Mouse (Mus musculus) hindbrain, embryonic 12.5 days (tissue): ENCODE results near the gene Gm10375. TPM values are rescaled to one million over a fixed set of nuclear protein-coding genes. Genes with fewer than 3 reads are reported as not detected.
"Not testable (repeated sequence)": the region's sequence is repeated elsewhere in the genome, so short reads cannot be mapped to it uniquely, and the experiment has no call there.

Source experiments
- ATAC-seq: fragments of 200-750 bp; cut with Nextera tagmentation; 2 replicates; pipeline ENCODE4 v1.8.0; 2017; ENCODE audit warnings: moderate TSS enrichment; ENCODE audit not compliant: low FRiP score
- H3K27ac ChIP-seq: fragments of 300-500 bp; sonication (generic); 2 replicates; pipeline ENCODE4 v1.5.1; 2016; ENCODE audit warnings: mild to moderate bottlenecking
- H3K27me3 ChIP-seq: fragments of 300-500 bp; sonication (generic); 2 replicates; pipeline ENCODE4 v1.6.1; 2016; ENCODE audit warnings: mild to moderate bottlenecking
- H3K36me3 ChIP-seq: fragments of 300-500 bp; sonication (generic); 2 replicates; pipeline ENCODE4 v1.6.1; 2016; ENCODE audit warnings: mild to moderate bottlenecking
- H3K4me1 ChIP-seq: fragments of 300-500 bp; sonication (generic); 2 replicates; pipeline ENCODE4 v1.6.1; 2016
- H3K4me2 ChIP-seq: fragments of 300-500 bp; sonication (generic); replicated peaks from 2 replicates; pipeline ENCODE4 v1.6.1; 2016; ENCODE audit warnings: mild to moderate bottlenecking
- H3K4me3 ChIP-seq: fragments of 300-500 bp; sonication (generic); 2 replicates; pipeline ENCODE4 v1.5.1; 2016; ENCODE audit warnings: mild to moderate bottlenecking
- H3K9ac ChIP-seq: fragments of 300-500 bp; sonication (generic); 2 replicates; pipeline ENCODE4 v1.6.1; 2016; ENCODE audit warnings: mild to moderate bottlenecking, moderate library complexity
- H3K9me3 ChIP-seq: fragments of 300-500 bp; sonication (generic); replicated peaks from 2 replicates; pipeline ENCODE4 v1.6.1; 2016; ENCODE audit warnings: mild to moderate bottlenecking
- WGBS: fragments of 180-500 bp; shearing (Covaris S2); methylation state at CpG from one replicate; pipeline ENCODE4 v1.1.7; 2016; 5-methylcytosine and 5-hydroxymethylcytosine counted together
- polyA plus RNA-seq: library from polyadenylated mRNA; unstranded; fragments of >200 nt; fragmentation: Nextera tagmentation; extraction: Ambion mirVana; gene quantifications from 2 replicates; pipeline ENCODE4 v1.2.1, GENCODE M21; 2016

Gene Gm10375
- not detected in 2 replicates for polyA plus RNA-seq

- H3K9me3 ChIP-seq, H3K9ac ChIP-seq, H3K4me3 ChIP-seq, H3K27ac ChIP-seq, H3K36me3 ChIP-seq, H3K27me3 ChIP-seq, H3K4me2 ChIP-seq, ATAC-seq, H3K4me1 ChIP-seq: not testable (repeated sequence)
Observed at GRCm38 (mm10) chr14:43607913-43608312, at the start of gene Gm10375. TSS of gene Gm10375 (minus strand) at chr14:43608013.

- H3K9ac ChIP-seq, H3K27ac ChIP-seq, H3K4me1 ChIP-seq, H3K4me2 ChIP-seq, H3K9me3 ChIP-seq, H3K36me3 ChIP-seq, H3K4me3 ChIP-seq, ATAC-seq, H3K27me3 ChIP-seq: not testable (repeated sequence)
- 91% methylated on average over 1 of the region's 2 CpGs for WGBS
Observed at GRCm38 (mm10) chr14:43579046-43579445, 28.8 kb downstream of the Gm10375 start, which contains the start of gene Gm17654. TSS of gene Gm17654 (minus strand) at chr14:43579146.

- not testable (repeated sequence) for H3K9ac ChIP-seq, ATAC-seq, H3K4me2 ChIP-seq, H3K36me3 ChIP-seq, H3K9me3 ChIP-seq, H3K27ac ChIP-seq, H3K27me3 ChIP-seq, H3K4me1 ChIP-seq, H3K4me3 ChIP-seq
- WGBS = 79% methylated on average over 4 of the region's 4 CpGs
Observed at GRCm38 (mm10) chr14:43577969-43578368, 29.8 kb downstream of the Gm10375 start.

Other genes starting within 250 kb of the Gm10375 start
- gene Gm8138, start 191.7 kb downstream of the Gm10375 start, polyA plus RNA-seq = not detected in 2 replicates
- not detected in 2 replicates for gene Gm5799, start 64.4 kb downstream of the Gm10375 start, polyA plus RNA-seq
- not detected in 2 replicates for gene Gm17654, start 28.9 kb downstream of the Gm10375 start, polyA plus RNA-seq
- not detected in 2 replicates for gene Gm8165, start 69.2 kb upstream of the Gm10375 start, polyA plus RNA-seq
- 1.2 and 1.7 TPM in 2 replicates for gene Gm7324, start 89.8 kb upstream of the Gm10375 start, polyA plus RNA-seq
- gene Gm16506, start 119.5 kb upstream of the Gm10375 start, polyA plus RNA-seq = not detected in 2 replicates
- not detected in 2 replicates for gene Gm6526, start 139.9 kb upstream of the Gm10375 start, polyA plus RNA-seq
- not detected in 2 replicates for gene Gm8180, start 176.7 kb upstream of the Gm10375 start, polyA plus RNA-seq